ENCODE assay signal across 10 mouse cellular contexts in the genomic region with DNA sequence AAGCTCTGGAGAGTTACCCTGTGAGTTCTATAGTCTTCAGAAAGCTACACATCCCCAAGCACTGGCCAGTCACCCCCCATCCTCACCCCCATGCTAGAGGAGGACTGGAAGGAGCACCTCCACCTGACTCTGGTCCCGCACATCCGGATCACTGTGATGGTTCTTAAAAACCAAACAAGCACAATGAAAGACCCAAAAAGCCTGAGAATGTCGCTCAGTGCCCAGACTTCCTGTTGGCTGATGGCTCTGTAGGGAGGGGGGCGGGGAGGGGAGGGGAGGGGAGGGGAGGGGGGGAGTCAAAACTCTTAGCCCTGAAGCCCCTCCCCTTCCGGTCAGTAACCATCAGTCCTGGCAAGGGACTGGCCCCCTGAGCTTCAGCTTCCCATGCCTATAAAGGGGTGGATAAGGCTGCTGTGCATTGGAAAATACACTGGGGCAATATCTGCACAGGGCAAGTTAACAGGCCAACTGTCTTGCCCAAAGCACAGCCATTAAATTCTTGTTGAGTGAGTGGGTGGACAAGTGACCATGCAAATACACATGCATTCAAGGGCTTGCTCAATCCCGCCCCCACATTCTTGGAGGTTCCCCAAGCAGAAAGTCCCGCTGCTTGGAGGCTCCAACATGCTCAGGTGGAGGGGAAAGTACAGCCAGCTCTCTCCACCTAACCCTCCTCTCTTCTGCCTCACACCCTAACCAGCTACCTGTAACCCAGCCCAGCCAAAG. TPM values are rescaled to one million over a fixed set of nuclear protein-coding genes. Genes with fewer than 3 reads are reported as not detected.
DNase-seq lines count a peak whose midpoint lies in the region; ATAC-seq and TF ChIP-seq lines count a peak whose summit lies in the region.
"Had no signal": no experiment of that assay in that cellular context is flagged by ENCODE, and none has a peak within 500 bp of the region (broad histone marks: within the 10 kb centered on the region; RNA-seq: fewer than 3 reads in every experiment).

No protein-coding gene starts in this region.

- H3K27ac ChIP-seq in liver, embryonic 11.5 days (ENCODE audit: low read depth, low read length), result peak overlapping the region; percentile 75; the same call in 1 of the 2 replicates
- H3K27ac ChIP-seq in embryonic facial prominence, embryonic 13.5 days, result 0 out of 2 replicates have a peak overlapping the region, but pooled peaks have one; percentile 33
- H3K27ac ChIP-seq in kidney, postnatal 0 days, result peak overlapping the region; percentile 70

- H3K36me3 ChIP-seq in liver, embryonic 11.5 days (ENCODE audit: control insufficient read depth, insufficient read depth, low read length), result peaks cover under 1% of the 10 kb centered on the region; the same call in 1 of the 2 replicates
- H3K36me3 ChIP-seq in embryonic facial prominence, embryonic 13.5 days, result no peaks in the 10 kb centered on the region
- H3K36me3 ChIP-seq in kidney, postnatal 0 days (ENCODE audit: insufficient read depth, low read length), result no peaks in the 10 kb centered on the region
- H3K36me3 ChIP-seq: G1E had no signal

- no peaks in the 10 kb centered on the region for H3K27me3 ChIP-seq in liver, embryonic 11.5 days (replicated peaks; ENCODE audit: control insufficient read depth, insufficient read depth, low read length)
- no peaks in the 10 kb centered on the region for H3K27me3 ChIP-seq in embryonic facial prominence, embryonic 13.5 days
- H3K27me3 ChIP-seq in kidney, postnatal 0 days (ENCODE audit: insufficient read depth, low read length), result no peaks in the 10 kb centered on the region

- no peak for ATAC-seq in liver, embryonic 11.5 days (replicated peaks; ENCODE audit: low FRiP score)
- no peak for ATAC-seq in embryonic facial prominence, embryonic 13.5 days (ENCODE audit: insufficient number of reproducible peaks, insufficient read depth, low FRiP score, low TSS enrichment, low read depth)
- ATAC-seq in kidney, postnatal 0 days (replicated peaks; ENCODE audit: low FRiP score, low read depth), result peak; percentile 61

- DNase-seq in liver, embryonic 11.5 days (ENCODE audit: low spot score), result no peak
- no peak for DNase-seq in liver
- DNase-seq in kidney, postnatal 0 days (ENCODE audit: low spot score), result peak; percentile 74
- DNase-seq in lung, postnatal 36 days, result peak; percentile 78
- no peak for DNase-seq in adrenal gland, postnatal 10 days
- no peak for DNase-seq in cerebellum, adult 9-11 months
- no peak for DNase-seq in layer of hippocampus, postnatal 14 days (ENCODE audit: low spot score in 2 of 2)

- WGBS in liver, embryonic 11.5 days, result 51% methylated on average over 6 of the region's 7 CpGs
- 55% methylated on average over 6 of the region's 7 CpGs for WGBS in embryonic facial prominence, embryonic 13.5 days
- WGBS in kidney, postnatal 0 days, result 29% methylated on average over 6 of the region's 7 CpGs

- H3K4me2 ChIP-seq in liver, embryonic 11.5 days, result peak overlapping the region; percentile 36
- H3K4me2 ChIP-seq in embryonic facial prominence, embryonic 13.5 days, result no peak overlapping the region
- H3K4me2 ChIP-seq in kidney, postnatal 0 days (ENCODE audit: low read length), result no peak overlapping the region

- H3K9me3 ChIP-seq in liver, embryonic 11.5 days (ENCODE audit: control insufficient read depth, low read length), result no peaks in the 10 kb centered on the region
- no peaks in the 10 kb centered on the region for H3K9me3 ChIP-seq in embryonic facial prominence, embryonic 13.5 days
- H3K9me3 ChIP-seq in kidney, postnatal 0 days (replicated peaks; ENCODE audit: low read length), result no peaks in the 10 kb centered on the region
- H3K9me3 ChIP-seq: G1E had no signal

- no peak overlapping the region for H3K4me3 ChIP-seq in liver, embryonic 11.5 days (ENCODE audit: low read depth, low read length)
- H3K4me3 ChIP-seq in embryonic facial prominence, embryonic 13.5 days, result no peak overlapping the region
- H3K4me3 ChIP-seq in kidney, postnatal 0 days (replicated peaks; ENCODE audit: low read depth, low read length), result no peak overlapping the region
- H3K4me3 ChIP-seq: erythroblast, embryonic 14.5 days had no signal

- TF ChIP-seq CTCF in kidney, postnatal 0 days (IDR thresholded peaks at IDR 0.05; ENCODE audit: low read depth), result no peak

- H3K9ac ChIP-seq in liver, embryonic 11.5 days (ENCODE audit: low read depth, low read length), result peak overlapping the region; percentile 39; the same call in 1 of the 2 replicates
- 0 out of 2 replicates have a peak overlapping the region, but pooled peaks have one; percentile 12 for H3K9ac ChIP-seq in embryonic facial prominence, embryonic 13.5 days
- H3K9ac ChIP-seq in kidney, postnatal 0 days (ENCODE audit: low read depth, low read length), result no peak overlapping the region

- H3K4me1 ChIP-seq in liver, embryonic 11.5 days (replicated peaks; ENCODE audit: control insufficient read depth, insufficient read depth, low read length), result peaks cover 40% of the 10 kb centered on the region
- peaks cover 73% of the 10 kb centered on the region for H3K4me1 ChIP-seq in embryonic facial prominence, embryonic 13.5 days
- H3K4me1 ChIP-seq in kidney, postnatal 0 days (replicated peaks; ENCODE audit: insufficient read depth, low read length), result peaks cover 61% of the 10 kb centered on the region

RNA-seq across cellular contexts. Expression of a gene that starts 59.3 kb away (rescaled TPM):
- 7.2 and 7.3 TPM in 2 replicates for polyA plus RNA-seq in liver, embryonic 11.5 days (2014; fragmentation: Nextera tagmentation; extraction: Ambion mirVana)
- polyA plus RNA-seq in embryonic facial prominence, embryonic 13.5 days (2015; fragmentation: Nextera tagmentation; extraction: Ambion mirVana), result 29.8 and 30.9 TPM in 2 replicates
- polyA plus RNA-seq in kidney, postnatal 0 days (2015; fragmentation: Nextera tagmentation; extraction: Ambion mirVana), result 19.2 and 20.0 TPM in 2 replicates
- total RNA-seq in adrenal gland, postnatal 10 days (2021), result 10 to 100 TPM; 24.4 to 31.8 TPM
- 10 to 100 TPM; 18.9 to 24.3 TPM for total RNA-seq in layer of hippocampus, postnatal 14 days (2021)

Comparison
In these comparisons a context has a peak if more than half of its experiments do, and no peak if none do; other contexts are left out.
1. DNase-seq: peak in kidney, postnatal 0 days (single experiment) and lung, postnatal 36 days (single experiment); none in liver, embryonic 11.5 days (single experiment), liver (single experiment), adrenal gland, postnatal 10 days (single experiment), cerebellum, adult 9-11 months (single experiment) and layer of hippocampus, postnatal 14 days (0 of 2).
2. Peak in every context shown above with its lines, with median percentiles within 50 percentile points of each other: H3K27ac ChIP-seq.